Mouse (Mus musculus) C3H10T1/2 (cell line): Measurements from ENCODE around the gene Gnat3. TPM values are rescaled to one million over a fixed set of nuclear protein-coding genes. Genes with fewer than 3 reads are reported as not detected.

Experiments
- polyA plus RNA-seq, 2 experiments: library from polyadenylated mRNA; unstranded; fragments of >200 nt; fragmentation: generic; extraction: Trizol; gene quantifications; one replicate each; pipeline ENCODE4 v1.2.1; 2012; ENCODE audit warnings: missing spikeins in 2 of 2

Gnat3 gene
- not detected for polyA plus RNA-seq

GRCm38 (mm10) chr5:17962249-17962648, at the start of gene Gnat3:
Gene Gnat3, plus strand, starts transcription at chr5:17962549.

Other genes with a start within 250 kb of the Gnat3 start
- under 1 TPM in 1 of 2 experiments, not detected in 1; 0.08 TPM for gene Cd36, start 73.7 kb upstream of the Gnat3 start, polyA plus RNA-seq